Mouse (Mus musculus) heart, postnatal 0 days (tissue): Measurements from ENCODE around the gene Ldhc.

Source experiments
- CTCF ChIP-seq: IDR thresholded peaks from 2 replicates; pipeline ENCODE4 v1.5.1; 2016; ENCODE audit warnings: antibody characterized with exemption, control low read depth, low read depth
- EP300 ChIP-seq: IDR thresholded peaks from 2 replicates; pipeline ENCODE4 v1.6.1; 2016; ENCODE audit warnings: antibody characterized with exemption, low read depth

DNA sequence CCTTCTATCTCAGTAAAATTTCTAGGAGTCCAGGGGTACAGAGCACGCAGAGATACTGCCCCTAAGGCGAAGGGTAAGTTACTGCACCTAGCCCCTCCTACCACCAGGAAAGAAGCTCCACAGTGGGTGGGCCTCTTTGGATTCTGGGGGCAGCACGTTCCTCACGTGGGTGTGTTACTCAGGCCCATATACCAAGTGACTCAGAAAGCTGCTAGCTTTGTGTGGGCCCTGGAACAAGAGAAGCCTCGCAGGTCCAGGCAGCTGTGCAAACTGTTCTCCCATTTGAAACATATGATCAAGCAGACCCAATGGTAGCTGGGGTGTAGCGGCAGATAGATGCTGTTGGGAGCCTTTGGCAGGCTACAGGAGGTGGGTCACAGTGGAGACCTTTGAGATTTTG, 2.0 kb upstream of the Ldhc start:
- TF ChIP-seq CTCF (no peak), EP300 (no peak)
